Mouse (Mus musculus) lung, adult 2 months (tissue): Measurements from ENCODE around the gene Lrrc18.

Experiments used
- CTCF ChIP-seq: fragments of 200-500 bp; IDR thresholded peaks from 2 replicates; pipeline ENCODE4 v1.5.1; 2011; ENCODE audit warnings: mild to moderate bottlenecking, low read length, control low read depth; ENCODE audit not compliant: insufficient read depth
- POLR2A ChIP-seq: fragments of 200-500 bp; IDR thresholded peaks from 2 replicates; pipeline ENCODE4 v1.6.1; 2011; ENCODE audit warnings: low read depth, mild to moderate bottlenecking, control low read depth, low read length, borderline replicate concordance; ENCODE audit errors: extremely low read depth

GRCm38 (mm10) chr14:32984176-32984738 is 6.9 kb upstream of the Lrrc18 start:
- TF ChIP-seq POLR2A (no peak), CTCF (no peak)
